Mouse (Mus musculus) kidney, postnatal 14 days (tissue): ENCODE results near the gene Chst11.
A peak's percentile ranks its signal among the peaks of the same experiment; 100 is the strongest.

Source experiments
- DNase-seq: peaks from one replicate; pipeline ENCODE4 v3.0.0; 2022; ENCODE audit warnings: mixed read lengths

Chst11 gene

GRCm38 (mm10) chr10:82984950-82985699, at the start of gene Chst11:
TSS of gene Chst11 (plus strand) at chr10:82985498.
- DNase-seq: peak; percentile 87

- no peak for DNase-seq
Measured at GRCm38 (mm10) chr10:82935774-82936173, 49.5 kb upstream of the Chst11 start.

GRCm38 (mm10) chr10:82953415-82953814, 31.9 kb upstream of the Chst11 start:
- DNase-seq: no peak

GRCm38 (mm10) chr10:82955117-82955516, 30.2 kb upstream of the Chst11 start:
- no peak for DNase-seq

GRCm38 (mm10) chr10:82958218-82958761, 27.0 kb upstream of the Chst11 start:
- peak; percentile 12 for DNase-seq

GRCm38 (mm10) chr10:82959316-82959715, 26.0 kb upstream of the Chst11 start:
- no peak for DNase-seq

- no peak for DNase-seq
Measured at GRCm38 (mm10) chr10:82961302-82961701, 24.0 kb upstream of the Chst11 start.

- DNase-seq: no peak
Measured at GRCm38 (mm10) chr10:82962018-82962417, 23.3 kb upstream of the Chst11 start.

GRCm38 (mm10) chr10:82962472-82963020, 22.8 kb upstream of the Chst11 start:
- no peak for DNase-seq

GRCm38 (mm10) chr10:82964491-82964890, 20.8 kb upstream of the Chst11 start:
- DNase-seq: no peak

GRCm38 (mm10) chr10:82966672-82967071, 18.6 kb upstream of the Chst11 start:
- no peak for DNase-seq

GRCm38 (mm10) chr10:82969612-82970011, 15.7 kb upstream of the Chst11 start:
- DNase-seq: no peak

- DNase-seq: no peak
Measured at GRCm38 (mm10) chr10:82971549-82971948, 13.7 kb upstream of the Chst11 start.

GRCm38 (mm10) chr10:82974201-82974600, 11.1 kb upstream of the Chst11 start:
- no peak for DNase-seq

GRCm38 (mm10) chr10:82974627-82975177, 10.6 kb upstream of the Chst11 start:
- no peak for DNase-seq

- DNase-seq: no peak
Measured at GRCm38 (mm10) chr10:82975806-82976205, 9.5 kb upstream of the Chst11 start.

GRCm38 (mm10) chr10:82982286-82982685, 3.0 kb upstream of the Chst11 start:
- DNase-seq: no peak

- peak; percentile 58 for DNase-seq
Measured at GRCm38 (mm10) chr10:82985700-82986131, 418 bp downstream of the Chst11 start.

- no peak for DNase-seq
Measured at GRCm38 (mm10) chr10:82986251-82986992, 1.1 kb downstream of the Chst11 start.

- no peak for DNase-seq
Measured at GRCm38 (mm10) chr10:82986993-82987349, 1.7 kb downstream of the Chst11 start.

- DNase-seq: no peak
Measured at GRCm38 (mm10) chr10:82987394-82987793, 2.1 kb downstream of the Chst11 start.

- no peak for DNase-seq
Measured at GRCm38 (mm10) chr10:82989418-82990025, 4.2 kb downstream of the Chst11 start.

GRCm38 (mm10) chr10:82990918-82991317, 5.6 kb downstream of the Chst11 start:
- peak; percentile 52 for DNase-seq
